ENCODE assay signal across 14 mouse cellular contexts in genomic region chr14:22357991-22358503, GRCm38 (mm10).
DNase-seq lines count a peak whose midpoint lies in the region; ATAC-seq lines count a peak whose summit lies in the region.
"Had no signal": no experiment of that assay in that cellular context is flagged by ENCODE, and none has a peak within 500 bp of the region (broad histone marks: within the 10 kb centered on the region; RNA-seq: fewer than 3 reads in every experiment).

No protein-coding gene starts in this region.

- no peaks in the 10 kb centered on the region for H3K36me3 ChIP-seq in neural tube, embryonic 13.5 days
- H3K36me3 ChIP-seq in forebrain, embryonic 11.5 days (ENCODE audit: control insufficient read depth, insufficient read depth, low read length), result no peaks in the 10 kb centered on the region
- no peaks in the 10 kb centered on the region for H3K36me3 ChIP-seq in heart, embryonic 11.5 days (ENCODE audit: control insufficient read depth, insufficient read depth, low read length)
- H3K36me3 ChIP-seq: intestine, embryonic 15.5 days had no signal

- ATAC-seq in neural tube, embryonic 13.5 days (ENCODE audit: low read depth), result 0 out of 2 replicates have a peak, but pooled peaks have one; percentile 40
- ATAC-seq in forebrain, embryonic 11.5 days (replicated peaks; ENCODE audit: low FRiP score), result peak; percentile 80
- ATAC-seq in granulocyte monocyte progenitor cell, adult 5-6 weeks (replicated peaks; ENCODE audit: poor library complexity, severe bottlenecking), result no peak
- no peak for ATAC-seq in heart, embryonic 11.5 days (replicated peaks; ENCODE audit: insufficient number of reproducible peaks, low FRiP score, low TSS enrichment)
- ATAC-seq: intestine, embryonic 15.5 days had no signal

- H3K9me3 ChIP-seq in neural tube, embryonic 13.5 days, result no peaks in the 10 kb centered on the region
- H3K9me3 ChIP-seq in forebrain, embryonic 11.5 days (ENCODE audit: control insufficient read depth, low read length), result no peaks in the 10 kb centered on the region
- no peaks in the 10 kb centered on the region for H3K9me3 ChIP-seq in heart, embryonic 11.5 days (replicated peaks; ENCODE audit: control insufficient read depth, low read length)
- H3K9me3 ChIP-seq: intestine, embryonic 15.5 days had no signal

- WGBS in neural tube, embryonic 13.5 days, result 11% methylated on average over 9 of the region's 9 CpGs
- WGBS in forebrain, embryonic 11.5 days, result 14% methylated on average over 9 of the region's 9 CpGs
- 65% methylated on average over 9 of the region's 9 CpGs for WGBS in heart, embryonic 11.5 days (ENCODE audit: insufficient replicate concordance)

- no peak overlapping the region for H3K4me3 ChIP-seq in neural tube, embryonic 13.5 days
- H3K4me3 ChIP-seq in forebrain, embryonic 11.5 days (ENCODE audit: low read depth, low read length), result no peak overlapping the region
- no peak overlapping the region for H3K4me3 ChIP-seq in heart, embryonic 11.5 days (ENCODE audit: low read depth, low read length)
- H3K4me3 ChIP-seq: gastrocnemius, adult 2 months; intestine, embryonic 15.5 days; layer of hippocampus, adult 2 months had no signal

- H3K9ac ChIP-seq in neural tube, embryonic 13.5 days, result no peak overlapping the region
- no peak overlapping the region for H3K9ac ChIP-seq in forebrain, embryonic 11.5 days (ENCODE audit: low read length)
- H3K9ac ChIP-seq in heart, embryonic 11.5 days (ENCODE audit: low read depth, low read length), result no peak overlapping the region
- H3K9ac ChIP-seq: intestine, embryonic 15.5 days had no signal

- no peak overlapping the region for H3K4me2 ChIP-seq in neural tube, embryonic 13.5 days
- H3K4me2 ChIP-seq in forebrain, embryonic 11.5 days (ENCODE audit: low read depth, low read length, severe bottlenecking), result no peak overlapping the region
- H3K4me2 ChIP-seq in heart, embryonic 11.5 days, result no peak overlapping the region
- H3K4me2 ChIP-seq: intestine, embryonic 15.5 days had no signal

- no peak overlapping the region for H3K27ac ChIP-seq in neural tube, embryonic 13.5 days (replicated peaks)
- no peak overlapping the region for H3K27ac ChIP-seq in forebrain, embryonic 11.5 days (ENCODE audit: low read depth, low read length)
- H3K27ac ChIP-seq in heart, embryonic 11.5 days (ENCODE audit: low read depth, low read length), result no peak overlapping the region
- H3K27ac ChIP-seq: gastrocnemius, adult 2 months; intestine, embryonic 15.5 days; layer of hippocampus, adult 2 months; macrophage had no signal

- peaks cover 39% of the 10 kb centered on the region for H3K4me1 ChIP-seq in neural tube, embryonic 13.5 days (replicated peaks)
- H3K4me1 ChIP-seq in forebrain, embryonic 11.5 days (replicated peaks; ENCODE audit: control insufficient read depth, insufficient read depth, low read length), result peaks cover 6% of the 10 kb centered on the region; the same call in 1 of the 2 replicates
- no peaks in the 10 kb centered on the region for H3K4me1 ChIP-seq in heart, embryonic 11.5 days (ENCODE audit: control insufficient read depth, insufficient read depth, low read length)
- H3K4me1 ChIP-seq: intestine, embryonic 15.5 days had no signal

- H3K27me3 ChIP-seq in neural tube, embryonic 13.5 days, result peaks cover 6% of the 10 kb centered on the region; the same call in 1 of the 2 replicates
- H3K27me3 ChIP-seq in forebrain, embryonic 11.5 days (ENCODE audit: control insufficient read depth, insufficient read depth, low read length), result peaks cover 55% of the 10 kb centered on the region
- H3K27me3 ChIP-seq in heart, embryonic 11.5 days (ENCODE audit: control insufficient read depth, insufficient read depth, low read length), result no peaks in the 10 kb centered on the region
- H3K27me3 ChIP-seq: intestine, embryonic 15.5 days had no signal

- DNase-seq in neural tube, embryonic 10.5 days (ENCODE audit: extremely low spot score, low spot score), result no peak
- DNase-seq in forebrain, embryonic 11.5 days (ENCODE audit: low spot score), result peak; percentile 68
- peak; percentile 32 for DNase-seq in lung, postnatal 10 days
- peak; percentile 79 for DNase-seq in retina, postnatal 1 day
- DNase-seq in thymus, adult 18-20 months, result no peak
- DNase-seq: cerebellum, adult 9-10 months; gastrocnemius, adult 2 months; right cerebral cortex, postnatal 14 days had no signal

Comparison
In these comparisons a context has a peak if more than half of its experiments do, and no peak if none do; other contexts are left out.
1. ATAC-seq: peak in neural tube, embryonic 13.5 days (single experiment) and forebrain, embryonic 11.5 days (single experiment); none in granulocyte monocyte progenitor cell, adult 5-6 weeks (single experiment) and heart, embryonic 11.5 days (single experiment).
2. DNase-seq: peak in forebrain, embryonic 11.5 days (single experiment), lung, postnatal 10 days (single experiment) and retina, postnatal 1 day (single experiment); none in neural tube, embryonic 10.5 days (single experiment) and thymus, adult 18-20 months (0 of 2).